Mouse (Mus musculus) urinary bladder, postnatal 10 days (tissue): ENCODE data around the gene Fam155a.

ENCODE experiments used
- DNase-seq: peaks from one replicate; pipeline ENCODE4 v3.0.0; 2022; ENCODE audit warnings: low spot score

The Fam155a gene

DNA sequence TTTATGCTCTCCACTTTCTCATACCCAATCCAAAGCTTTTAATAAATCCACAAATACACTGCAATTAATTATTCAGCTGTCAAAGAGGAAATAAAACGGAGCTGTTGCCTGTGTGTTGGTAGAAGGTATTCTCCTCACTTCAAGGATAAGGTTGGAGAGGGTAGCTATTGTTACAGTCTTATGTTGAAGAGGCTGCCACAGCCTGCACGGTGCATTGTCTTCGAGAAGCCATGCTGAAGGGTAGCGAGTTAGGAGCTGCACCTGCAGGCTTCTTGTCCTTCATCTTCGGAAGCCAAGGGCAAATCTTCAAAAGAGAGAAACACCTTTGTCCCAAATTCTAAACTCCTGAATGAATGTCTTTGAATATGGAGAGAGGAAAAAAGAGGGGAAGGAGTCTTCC, 288.4 kb downstream of the Fam155a start:
- DNase-seq, result no peak

DNA sequence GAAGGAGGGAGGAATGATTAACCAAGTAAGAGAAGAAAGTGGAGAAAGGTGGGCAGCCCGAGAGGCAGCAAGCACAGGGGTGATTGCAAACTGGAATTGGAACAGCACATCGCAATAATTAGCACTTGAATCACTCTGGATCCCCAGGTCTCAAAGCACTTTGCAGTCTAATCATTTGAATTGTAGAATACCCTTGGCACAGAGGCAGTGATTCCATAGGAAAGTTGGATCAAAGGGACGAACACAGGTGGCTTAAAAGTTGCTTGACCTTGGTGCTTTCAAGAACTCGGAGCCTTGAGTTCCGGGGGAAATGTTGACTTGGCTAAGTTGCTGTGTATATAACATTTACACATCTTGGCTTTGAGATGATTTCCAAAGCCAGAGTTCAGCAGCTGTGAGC, 299.7 kb downstream of the Fam155a start:
- no peak for DNase-seq

DNA sequence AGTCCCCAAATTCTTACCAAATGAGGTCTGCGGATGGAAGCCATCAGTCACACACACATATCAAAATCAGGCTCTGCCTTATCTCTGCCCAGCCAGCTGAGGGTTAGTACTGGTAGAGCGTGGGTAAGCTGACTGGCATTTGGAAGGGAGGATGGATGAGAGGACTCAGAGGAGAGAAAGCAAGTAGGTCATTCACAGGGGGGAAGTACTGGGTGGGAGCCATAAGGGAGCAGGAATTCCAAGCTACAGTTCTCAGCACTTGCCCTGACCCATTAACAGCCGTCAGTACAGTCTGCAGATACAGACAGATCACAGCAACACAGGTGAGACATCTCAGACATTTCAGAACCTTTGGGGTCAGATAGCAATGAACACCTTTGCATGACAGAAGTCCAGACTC, 300.8 kb downstream of the Fam155a start:
- DNase-seq, result no peak

DNA sequence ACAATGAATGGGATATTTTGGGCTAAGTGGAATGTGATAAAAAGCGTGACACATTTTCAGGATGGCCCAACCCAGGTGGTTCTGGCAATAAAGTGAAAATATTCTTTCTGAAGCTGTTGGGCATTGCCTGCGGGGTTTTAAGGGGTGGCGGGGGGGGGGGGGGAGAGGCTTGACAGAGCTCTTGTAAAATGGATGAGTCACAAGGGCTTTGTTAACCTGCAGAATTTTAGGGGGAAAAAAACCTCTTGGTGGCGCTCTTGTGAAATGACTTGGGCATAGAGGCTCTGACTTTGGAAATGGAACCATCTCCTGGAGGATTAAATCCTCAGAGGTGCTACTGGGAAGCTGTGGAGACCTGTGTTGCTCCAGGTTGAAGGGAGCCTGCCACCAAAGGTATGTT, 309.9 kb downstream of the Fam155a start:
- no peak for DNase-seq

DNA sequence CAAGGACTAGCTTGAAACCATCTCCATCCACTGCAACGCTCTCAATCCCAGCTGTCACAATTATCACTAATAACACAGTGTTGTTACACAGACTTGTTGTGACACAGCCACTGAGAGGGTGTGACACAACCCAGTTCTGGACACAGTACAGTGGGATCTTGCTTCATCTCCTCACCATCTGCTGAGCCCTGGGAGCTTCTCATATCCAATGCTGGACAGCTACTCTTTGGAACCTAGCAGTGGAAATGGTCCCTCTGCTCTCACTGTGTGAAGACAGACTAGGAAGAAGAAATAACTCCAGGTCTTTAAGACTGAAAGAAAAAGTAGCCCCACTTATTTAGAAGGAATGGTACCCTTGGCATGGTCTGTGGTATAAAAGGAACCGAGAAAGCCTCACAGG, 310.3 kb downstream of the Fam155a start:
- DNase-seq, result no peak

DNA sequence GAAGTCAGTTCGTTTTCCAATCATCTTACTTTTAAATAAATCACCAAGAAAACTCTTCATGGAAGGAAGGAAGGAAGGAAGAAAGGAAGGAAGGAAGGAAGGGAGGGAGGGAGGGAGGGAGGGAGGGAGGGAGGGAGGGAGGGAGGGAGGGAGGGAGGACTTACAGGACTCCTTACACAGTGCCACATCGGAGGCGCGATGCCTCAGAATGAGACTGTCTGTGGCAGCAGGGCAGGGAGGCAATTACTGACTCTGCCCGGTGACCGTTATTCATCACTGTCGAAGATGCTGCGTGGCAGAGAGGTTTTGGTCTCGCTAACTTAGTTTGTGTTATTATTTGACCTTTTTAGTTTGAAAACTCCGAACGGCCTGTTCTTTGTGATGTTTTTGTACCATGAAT, 312.3 kb downstream of the Fam155a start:
- DNase-seq, result no peak

DNA sequence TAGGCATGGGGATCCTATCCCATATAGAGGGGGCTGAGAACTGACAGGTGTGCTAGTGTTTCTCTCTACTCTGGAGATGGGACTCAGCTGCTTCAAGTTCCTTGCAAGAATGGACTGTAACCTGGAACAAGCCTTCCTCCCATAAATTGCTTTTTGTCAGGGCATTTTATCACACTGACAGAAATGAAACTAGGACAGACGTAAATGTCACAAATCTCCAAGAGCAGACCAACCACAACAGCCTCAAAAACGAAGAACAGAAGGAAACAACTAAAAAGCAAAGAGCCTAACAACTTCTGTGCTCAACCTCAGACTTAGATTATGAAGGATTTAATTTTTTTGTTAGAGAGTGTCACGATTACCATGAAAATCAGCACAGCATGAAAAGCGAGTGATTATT, 315.8 kb downstream of the Fam155a start:
- DNase-seq, result no peak

DNA sequence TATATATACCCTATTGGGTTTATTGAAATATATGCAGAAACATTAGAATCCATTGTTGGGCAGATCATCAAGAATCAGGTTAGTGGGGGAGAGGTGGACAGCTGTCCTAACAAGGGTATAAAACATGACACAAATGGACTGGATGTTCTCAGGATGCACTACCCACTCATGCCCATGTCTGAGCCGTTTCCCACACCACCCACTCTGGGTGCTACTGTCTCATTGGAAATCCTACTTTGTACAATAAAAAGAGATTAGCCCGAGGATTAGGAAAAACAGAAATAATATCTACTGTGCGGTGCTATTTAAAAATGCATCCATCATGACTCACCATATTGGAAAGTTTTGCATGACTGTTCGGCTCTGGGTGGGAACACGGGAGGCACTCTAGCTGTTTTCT, 317.2 kb downstream of the Fam155a start:
- DNase-seq, result no peak

DNA sequence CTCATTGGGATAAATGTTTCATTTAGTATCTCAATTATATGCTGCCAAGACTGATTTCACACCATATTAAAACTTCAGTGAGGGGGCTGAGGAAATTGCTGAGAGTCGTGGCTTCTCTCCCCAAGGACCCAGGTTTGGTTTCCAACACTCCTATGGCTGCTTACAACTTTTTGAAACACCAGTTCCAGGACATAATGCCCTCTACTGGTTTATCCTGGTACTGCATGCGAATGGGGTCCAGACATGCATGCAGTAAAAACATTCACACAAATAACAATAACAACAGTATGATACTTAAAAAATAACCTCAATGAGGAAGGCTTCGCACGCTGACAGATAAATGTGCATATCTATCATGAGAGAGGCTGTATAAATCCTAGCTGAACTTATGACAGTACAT, 319.4 kb downstream of the Fam155a start:
- DNase-seq, result no peak

DNA sequence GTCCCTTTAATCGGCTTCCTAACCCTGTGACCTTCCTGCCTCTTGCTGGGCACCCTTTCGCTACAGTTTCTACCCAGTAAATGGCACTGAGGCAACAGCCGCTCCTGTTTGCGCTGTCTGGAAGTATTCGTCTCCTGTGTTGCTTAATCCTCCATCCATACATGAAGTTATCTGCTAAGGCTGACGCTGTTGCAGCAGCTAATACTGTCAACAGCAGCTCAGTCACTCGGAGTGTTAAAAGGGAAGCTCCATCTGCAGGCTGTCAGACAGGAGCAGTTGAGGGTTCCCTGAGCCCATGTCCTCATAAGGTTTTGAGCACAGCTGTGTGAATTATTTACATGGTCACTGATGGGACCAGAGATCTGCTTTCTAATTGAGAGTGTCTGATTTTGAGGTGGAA, 322.3 kb downstream of the Fam155a start:
- DNase-seq, result no peak

DNA sequence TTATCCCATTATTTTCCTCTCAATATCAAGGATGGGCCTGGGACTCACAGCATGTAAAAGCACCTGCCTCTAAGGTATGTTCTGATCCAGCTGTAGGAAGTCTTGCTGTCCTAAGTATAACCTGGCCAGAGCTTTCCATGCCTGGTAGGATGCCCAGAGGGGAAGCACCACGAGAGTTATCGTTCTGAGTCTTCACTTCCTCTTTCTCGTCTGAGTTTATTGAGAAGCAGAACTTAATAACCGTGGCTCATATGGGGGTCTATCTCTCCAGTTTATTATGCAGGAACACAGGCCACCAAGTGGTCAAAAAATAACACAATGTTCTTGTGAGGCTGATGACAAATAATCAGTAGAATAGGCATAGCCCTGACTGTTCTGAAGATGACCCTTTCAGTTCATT, 333.1 kb downstream of the Fam155a start:
- DNase-seq, result no peak

DNA sequence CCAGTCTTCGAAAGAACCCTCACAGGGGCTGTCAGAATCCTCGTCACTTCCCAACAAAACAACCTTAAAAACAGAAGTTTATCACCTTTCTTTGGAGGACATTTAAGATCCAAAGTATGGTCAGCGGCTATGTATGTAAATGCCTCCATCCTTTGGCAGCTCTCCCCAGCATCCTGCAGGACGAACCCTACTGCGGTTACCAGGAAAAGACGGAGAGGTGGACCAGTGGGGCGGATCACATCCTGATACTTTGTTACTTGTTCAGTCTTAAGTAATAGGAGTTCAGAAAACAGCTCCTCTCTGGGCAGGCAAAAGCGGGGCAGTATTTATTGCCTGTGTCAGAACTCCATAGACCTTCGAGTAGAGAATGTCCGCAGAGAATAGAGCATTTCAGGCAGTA, 335.5 kb downstream of the Fam155a start:
- no peak for DNase-seq

DNA sequence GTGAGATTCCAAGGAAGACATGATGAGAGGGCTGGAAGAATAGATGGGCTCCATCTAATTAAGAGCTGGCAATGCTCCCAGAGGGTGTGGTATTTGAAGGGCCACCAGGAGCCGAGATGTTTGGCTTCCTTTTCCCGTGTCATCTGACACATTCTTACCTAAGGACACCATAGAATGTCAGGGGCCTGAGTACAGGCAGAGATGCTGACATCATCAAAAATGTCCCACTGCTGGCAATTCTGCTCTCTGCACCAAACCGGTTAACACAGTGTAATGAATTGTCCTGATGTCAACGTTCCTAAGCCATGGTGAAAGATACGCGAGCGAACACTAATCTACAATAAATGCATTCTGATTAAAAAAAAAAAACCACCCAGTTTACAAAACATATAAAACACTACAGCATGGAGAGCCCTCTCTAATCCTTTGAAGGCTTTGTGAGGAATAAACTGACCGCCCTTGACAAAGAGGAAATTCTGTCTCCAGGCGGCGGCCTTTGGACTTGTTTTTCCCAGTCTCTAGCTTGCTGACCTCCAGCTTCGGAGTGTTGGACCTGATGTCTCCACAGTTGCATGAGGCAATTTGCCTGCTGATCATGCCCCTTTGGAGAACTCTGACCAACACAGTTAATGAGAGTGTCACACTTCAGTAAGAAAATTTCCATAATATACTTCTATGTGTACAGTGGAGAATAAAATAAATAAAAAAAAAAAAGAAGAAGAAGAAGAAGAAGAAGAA, 338.2 kb downstream of the Fam155a start:
- no peak for DNase-seq

DNA sequence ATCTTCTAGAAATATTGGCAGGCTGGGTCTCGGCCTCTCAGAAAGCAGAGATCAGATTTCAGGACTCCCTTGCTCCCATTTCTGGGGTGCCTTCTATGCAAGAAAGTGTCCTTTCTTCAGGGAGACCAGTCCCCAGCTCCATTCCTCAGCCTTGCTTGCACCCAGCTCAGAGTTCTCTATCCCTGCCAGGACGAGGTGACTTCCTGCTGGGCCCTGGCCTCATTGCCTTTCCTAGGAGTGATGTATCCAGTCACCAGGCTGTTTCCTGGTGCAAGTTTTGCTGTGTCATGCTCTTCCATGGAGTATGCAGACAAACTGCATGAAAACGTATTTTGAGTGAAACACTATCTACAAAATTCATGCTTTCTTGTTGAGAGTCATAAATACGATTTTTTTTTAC, 342.1 kb downstream of the Fam155a start:
- DNase-seq, result no peak

DNA sequence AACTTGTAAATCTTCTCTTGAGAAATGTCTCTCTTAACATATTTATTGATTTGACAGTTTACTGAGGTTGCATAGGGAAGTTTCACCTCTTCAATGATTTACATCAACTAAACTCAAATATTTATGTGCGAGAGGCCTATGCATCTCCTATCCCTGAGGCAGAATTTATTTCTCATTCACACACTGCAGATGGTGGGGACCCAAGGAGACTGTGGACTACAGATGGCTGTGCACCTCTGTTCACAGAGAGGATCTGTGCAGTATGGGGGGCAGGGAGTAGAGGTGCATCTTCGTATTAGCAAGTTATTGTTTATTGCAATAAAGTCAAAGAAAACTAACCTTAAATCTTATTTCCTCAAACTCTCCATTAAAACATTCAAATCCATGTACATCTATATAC, 346.9 kb downstream of the Fam155a start:
- no peak for DNase-seq

DNA sequence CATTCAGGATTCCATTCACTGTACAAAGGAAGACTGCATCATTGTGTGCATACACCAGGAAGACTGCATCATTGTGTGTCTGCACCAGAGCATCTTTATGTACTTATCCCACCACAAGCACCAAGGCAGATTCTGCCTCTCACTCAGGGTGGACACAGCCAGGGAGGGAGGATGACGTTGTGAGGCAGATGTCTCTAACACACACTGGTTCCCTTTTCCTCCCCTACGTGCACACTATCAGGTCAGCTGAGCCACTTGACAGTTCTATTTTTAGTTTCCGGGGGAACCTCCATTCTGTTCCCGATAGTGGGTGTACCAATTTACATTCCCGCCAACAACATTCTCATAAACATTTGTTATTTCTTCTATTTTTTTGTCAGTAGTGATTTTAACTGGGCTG, 347.4 kb downstream of the Fam155a start:
- no peak for DNase-seq

DNA sequence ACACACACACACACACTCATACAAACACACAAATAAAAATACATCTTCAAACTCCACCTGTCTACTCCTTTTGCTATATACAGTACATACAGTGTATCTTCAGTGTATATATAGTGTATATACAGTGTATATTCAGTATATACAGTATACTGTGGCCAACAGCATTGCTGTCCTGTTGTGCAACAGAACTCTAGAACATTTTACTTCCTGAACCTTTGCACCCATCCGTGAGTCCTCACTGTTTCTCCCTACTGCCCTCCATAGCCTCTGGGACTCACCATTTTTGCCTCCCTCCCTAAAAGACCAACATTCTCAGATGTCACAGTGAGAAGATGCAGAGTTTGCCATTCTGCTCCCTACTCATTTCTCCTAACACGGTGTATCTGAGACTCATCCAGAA, 347.8 kb downstream of the Fam155a start:
- no peak for DNase-seq

DNA sequence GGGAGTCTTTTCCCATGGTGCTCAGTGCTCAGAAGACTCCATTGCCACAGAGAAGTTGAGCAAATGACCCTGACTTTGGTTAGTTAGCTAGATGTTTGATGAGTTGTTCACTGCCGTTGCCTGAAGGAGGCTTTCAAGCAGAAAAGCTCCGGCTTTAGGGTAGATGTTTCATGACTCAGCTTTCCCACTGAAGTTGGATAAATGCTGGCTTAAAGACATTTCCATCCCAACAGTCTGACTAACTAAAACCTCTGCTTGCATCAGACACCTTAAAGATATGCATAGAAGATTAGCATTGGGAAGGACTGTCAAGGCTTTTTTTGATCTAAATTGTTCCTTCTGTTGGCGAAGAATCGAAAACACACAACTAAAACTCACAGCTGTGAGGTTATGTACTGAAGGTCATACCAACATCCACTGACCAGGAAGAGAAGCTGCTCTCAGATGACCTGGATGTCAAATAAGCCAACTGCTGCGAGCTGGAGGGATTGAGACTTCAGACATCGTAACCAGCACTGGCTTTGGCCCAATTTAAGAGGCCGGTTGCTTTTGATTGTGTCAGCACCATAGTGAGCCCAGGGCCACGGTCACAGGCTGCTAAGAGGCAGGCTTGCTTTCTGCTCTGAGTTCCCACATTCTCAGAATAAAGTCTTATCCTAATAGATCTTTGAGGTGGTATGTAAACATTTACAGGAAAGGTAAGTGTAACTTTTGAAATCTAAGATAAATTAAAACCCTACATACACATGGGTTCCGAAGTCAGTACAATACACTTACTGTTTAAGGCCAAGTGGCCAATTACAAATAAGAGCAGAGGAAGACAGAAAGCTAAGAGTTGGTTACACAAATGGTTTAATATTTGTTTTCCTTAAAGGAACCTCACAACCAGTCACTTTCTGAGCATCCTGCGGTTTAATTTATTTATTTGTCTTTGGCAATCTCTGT, 351.8 kb downstream of the Fam155a start:
- DNase-seq, result no peak

DNA sequence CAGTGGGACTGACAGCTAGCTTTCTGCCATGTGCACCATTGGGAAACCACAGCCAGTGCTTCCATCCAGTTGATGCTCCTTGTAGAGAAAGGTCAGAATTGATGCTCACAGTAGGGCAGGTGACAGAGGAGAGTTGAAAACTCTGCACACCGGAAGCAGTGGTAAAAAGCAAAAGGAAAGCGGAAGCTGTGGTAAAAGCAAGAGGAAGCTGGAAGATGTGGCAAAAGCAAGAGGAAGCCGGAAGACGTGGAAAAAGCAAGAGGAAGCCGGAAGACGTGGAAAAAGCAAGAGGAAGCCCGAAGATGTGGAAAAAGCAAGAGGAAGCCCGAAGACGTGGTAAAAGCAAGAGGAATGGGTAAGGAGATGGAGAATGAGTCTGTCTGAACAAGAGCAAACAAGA, 354.8 kb downstream of the Fam155a start:
- DNase-seq, result no peak

DNA sequence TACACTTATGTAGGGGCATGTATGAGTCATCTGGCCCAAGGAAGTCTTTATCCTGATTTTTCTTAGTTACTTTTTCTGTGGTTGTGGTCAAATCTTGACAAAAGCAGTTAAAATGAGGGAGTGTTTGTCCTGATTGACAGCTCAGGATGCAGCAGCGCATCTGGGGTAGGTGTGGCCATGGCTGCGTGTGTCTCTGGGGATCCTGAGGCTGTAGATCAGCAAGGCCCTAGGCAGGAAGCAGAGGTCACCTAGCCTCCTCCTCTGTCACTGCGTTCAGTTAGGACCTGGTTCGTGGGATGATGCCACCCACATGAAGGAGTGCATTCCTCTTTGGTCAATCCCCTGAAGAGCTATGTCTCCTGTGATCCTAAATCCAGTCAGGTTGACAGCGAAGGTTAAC, 362.5 kb downstream of the Fam155a start:
- no peak for DNase-seq

DNA sequence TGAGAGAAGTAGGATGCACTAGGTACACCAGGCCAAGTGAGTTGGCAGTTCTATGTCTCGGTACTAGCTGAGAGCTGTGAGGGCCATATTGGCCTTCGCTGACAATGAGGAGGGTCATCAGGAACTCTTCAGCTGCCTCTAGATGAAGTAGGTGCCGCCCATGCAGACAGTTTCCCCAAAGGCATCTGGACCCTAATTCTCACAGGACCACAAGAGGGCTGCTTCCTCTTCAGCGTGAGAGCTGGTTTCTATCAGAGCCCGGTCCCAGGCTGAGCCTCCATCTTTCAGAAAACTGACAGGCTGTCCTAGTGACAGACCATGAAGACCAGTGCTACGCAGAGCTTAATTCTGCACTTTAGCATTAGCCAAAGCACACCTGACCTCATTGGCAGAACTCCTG, 364.8 kb downstream of the Fam155a start:
- no peak for DNase-seq

DNA sequence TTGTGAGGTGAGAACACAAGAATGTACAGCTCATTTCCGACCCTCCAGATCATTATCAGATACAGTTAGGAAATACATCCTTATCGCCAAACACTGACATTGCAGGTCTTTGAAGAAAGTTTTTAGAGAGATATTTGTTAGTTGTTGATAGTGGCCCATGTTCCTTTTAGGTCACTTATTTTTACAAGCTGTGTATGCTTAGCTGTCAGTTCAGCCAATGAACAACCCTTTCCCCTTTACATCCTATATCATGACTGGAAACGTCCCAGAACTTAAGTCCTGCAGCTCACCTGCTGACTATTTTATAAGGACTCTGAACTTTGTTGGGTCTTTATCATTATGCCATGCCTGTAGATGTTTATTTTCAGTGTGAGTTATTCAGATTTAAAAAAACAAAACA, 366.3 kb downstream of the Fam155a start:
- DNase-seq, result no peak

DNA sequence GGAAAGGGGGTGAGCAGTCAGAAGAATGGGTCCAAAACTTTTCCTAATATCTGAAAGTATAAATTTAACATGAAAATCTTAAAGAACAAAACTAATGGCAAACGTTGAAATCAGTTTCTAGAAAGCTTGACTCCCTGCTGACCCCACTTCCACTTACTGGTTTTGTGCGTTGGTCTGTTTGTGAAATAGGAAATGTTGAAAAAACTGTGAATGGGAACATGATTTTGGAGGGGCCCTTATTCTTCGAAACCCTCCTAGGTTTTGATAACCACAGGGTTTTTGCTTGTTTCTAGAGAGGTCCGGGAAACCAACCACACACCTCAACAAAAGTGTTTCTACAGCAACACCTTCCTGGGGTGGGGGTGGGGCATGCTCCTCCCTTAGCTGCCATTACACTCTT, 368.6 kb downstream of the Fam155a start:
- no peak for DNase-seq
